Comparison of ENCODE assay signal across 18 mouse cellular contexts in the genomic region with DNA sequence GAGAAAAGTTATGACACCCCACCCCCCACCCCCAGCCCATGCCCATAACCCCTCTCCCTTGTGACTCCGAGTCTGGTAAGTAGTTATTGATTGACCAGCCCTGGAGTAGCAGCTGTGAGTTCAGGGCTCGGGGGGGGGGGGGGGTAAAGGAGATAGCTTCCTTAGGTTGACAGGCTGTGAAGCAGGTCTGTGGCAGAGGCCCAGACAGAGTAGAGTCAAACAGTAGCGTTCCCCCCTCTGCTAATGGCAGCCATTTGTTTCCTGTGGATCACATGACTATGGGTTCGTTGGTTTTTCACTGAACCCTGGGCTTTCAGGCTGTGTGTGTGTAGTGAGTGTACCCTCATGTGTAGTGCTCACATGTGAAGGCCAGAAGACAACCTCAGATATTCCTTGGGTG.
A peak's percentile ranks its signal among the peaks of the same experiment; 100 is the strongest.
DNase-seq lines count a peak whose midpoint lies in the region; ATAC-seq and TF ChIP-seq lines count a peak whose summit lies in the region.
"Had no signal": no experiment of that assay in that cellular context is flagged by ENCODE, and none has a peak within 500 bp of the region (broad histone marks: within the 10 kb centered on the region; RNA-seq: fewer than 3 reads in every experiment).

No protein-coding gene starts in this region.

- no peak for ATAC-seq in hindbrain, embryonic 16.5 days
- ATAC-seq in kidney, embryonic 16.5 days (ENCODE audit: low FRiP score, low TSS enrichment), result peak; percentile 51; the same call in 1 of the 2 replicates
- ATAC-seq in intestine, embryonic 14.5 days (replicated peaks; ENCODE audit: low FRiP score, low TSS enrichment, low read depth), result peak; percentile 63
- ATAC-seq in intestine, postnatal 0 days, result 0 out of 2 replicates have a peak, but pooled peaks have one; percentile 6
- ATAC-seq: forebrain, embryonic 15.5 days had no signal

- 0 out of 2 replicates have a peak, but pooled peaks cover 2% of the 10 kb centered on the region for H3K4me1 ChIP-seq in hindbrain, embryonic 10.5 days (replicated peaks)
- no peaks in the 10 kb centered on the region for H3K4me1 ChIP-seq in hindbrain, embryonic 16.5 days (ENCODE audit: control insufficient read depth, insufficient read depth, low read depth, low read length)
- no peaks in the 10 kb centered on the region for H3K4me1 ChIP-seq in kidney, embryonic 16.5 days (ENCODE audit: insufficient read depth, low read length)
- no peaks in the 10 kb centered on the region for H3K4me1 ChIP-seq in intestine, embryonic 14.5 days (replicated peaks; ENCODE audit: control insufficient read depth, insufficient read depth, low read length)
- H3K4me1 ChIP-seq in intestine, postnatal 0 days (replicated peaks; ENCODE audit: control insufficient read depth, insufficient read depth, low read length), result peaks cover 3% of the 10 kb centered on the region; the same call in 1 of the 2 replicates
- H3K4me1 ChIP-seq: embryonic facial prominence, embryonic 15.5 days; forebrain, embryonic 15.5 days; heart, embryonic 10.5 days had no signal

- no peaks in the 10 kb centered on the region for H3K36me3 ChIP-seq in hindbrain, embryonic 10.5 days
- no peaks in the 10 kb centered on the region for H3K36me3 ChIP-seq in hindbrain, embryonic 16.5 days (ENCODE audit: control insufficient read depth, insufficient read depth, low read length)
- no peaks in the 10 kb centered on the region for H3K36me3 ChIP-seq in kidney, embryonic 16.5 days (ENCODE audit: insufficient read depth, low read length)
- no peaks in the 10 kb centered on the region for H3K36me3 ChIP-seq in intestine, embryonic 14.5 days (ENCODE audit: control insufficient read depth, insufficient read depth, low read length)
- H3K36me3 ChIP-seq in intestine, postnatal 0 days (ENCODE audit: control insufficient read depth, insufficient read depth), result no peaks in the 10 kb centered on the region
- H3K36me3 ChIP-seq: embryonic facial prominence, embryonic 15.5 days; forebrain, embryonic 15.5 days; heart, embryonic 10.5 days had no signal

- 69% methylated on average over 4 of the region's 4 CpGs for WGBS in hindbrain, embryonic 10.5 days
- 60% methylated on average over 4 of the region's 4 CpGs for WGBS in hindbrain, embryonic 16.5 days
- 24% methylated on average over 4 of the region's 4 CpGs for WGBS in kidney, embryonic 16.5 days
- WGBS in intestine, embryonic 14.5 days, result 30% methylated on average over 4 of the region's 4 CpGs
- 22% methylated on average over 4 of the region's 4 CpGs for WGBS in intestine, postnatal 0 days

- no peaks in the 10 kb centered on the region for H3K9me3 ChIP-seq in hindbrain, embryonic 10.5 days
- H3K9me3 ChIP-seq in hindbrain, embryonic 16.5 days (ENCODE audit: control insufficient read depth, low read length), result no peaks in the 10 kb centered on the region
- H3K9me3 ChIP-seq in kidney, embryonic 16.5 days (ENCODE audit: low read length), result no peaks in the 10 kb centered on the region
- H3K9me3 ChIP-seq in intestine, embryonic 14.5 days (ENCODE audit: control insufficient read depth, low read length), result no peaks in the 10 kb centered on the region
- no peaks in the 10 kb centered on the region for H3K9me3 ChIP-seq in intestine, postnatal 0 days (ENCODE audit: control insufficient read depth)
- H3K9me3 ChIP-seq: embryonic facial prominence, embryonic 15.5 days; forebrain, embryonic 15.5 days; heart, embryonic 10.5 days had no signal

- H3K4me3 ChIP-seq in hindbrain, embryonic 10.5 days, result no peak overlapping the region
- no peak overlapping the region for H3K4me3 ChIP-seq in hindbrain, embryonic 16.5 days (ENCODE audit: low read length)
- no peak overlapping the region for H3K4me3 ChIP-seq in kidney, embryonic 16.5 days (ENCODE audit: low read length)
- no peak overlapping the region for H3K4me3 ChIP-seq in intestine, embryonic 14.5 days (ENCODE audit: low read depth, low read length)
- no peak overlapping the region for H3K4me3 ChIP-seq in intestine, postnatal 0 days (ENCODE audit: low read depth, low read length)
- H3K4me3 ChIP-seq: embryonic facial prominence, embryonic 15.5 days; erythroblast, embryonic 14.5 days; forebrain, embryonic 15.5 days; heart, embryonic 10.5 days had no signal

- TF ChIP-seq CTCF in intestine, postnatal 0 days (IDR thresholded peaks at IDR 0.05; ENCODE audit: low read depth), result no peak

- peak; percentile 25 for DNase-seq in hindbrain, embryonic 10.5 days (ENCODE audit: low spot score)
- DNase-seq in kidney, postnatal 25 days, result no peak
- no peak for DNase-seq in intestine, embryonic 14.5 days (ENCODE audit: low spot score)
- no peak for DNase-seq in spleen, postnatal 10 days (ENCODE audit: low spot score in 2 of 2)
- DNase-seq: adrenal gland, postnatal 10 days; cerebellum, adult 11 months; cerebellum, adult 8-10 months; embryo, embryonic 11 days; gastrocnemius, postnatal 36 days; heart, adult 18-20 months; heart, postnatal 14 days had no signal

- no peak overlapping the region for H3K27ac ChIP-seq in hindbrain, embryonic 10.5 days
- no peak overlapping the region for H3K27ac ChIP-seq in hindbrain, embryonic 16.5 days (ENCODE audit: low read depth, low read length)
- no peak overlapping the region for H3K27ac ChIP-seq in kidney, embryonic 16.5 days (ENCODE audit: low read length)
- H3K27ac ChIP-seq in intestine, embryonic 14.5 days (ENCODE audit: low read depth), result no peak overlapping the region
- no peak overlapping the region for H3K27ac ChIP-seq in intestine, postnatal 0 days (ENCODE audit: low read depth, low read length)
- H3K27ac ChIP-seq: embryonic facial prominence, embryonic 15.5 days; forebrain, embryonic 15.5 days; heart, embryonic 10.5 days had no signal

- no peaks in the 10 kb centered on the region for H3K27me3 ChIP-seq in hindbrain, embryonic 10.5 days (ENCODE audit: insufficient read depth, poor library complexity, severe bottlenecking)
- H3K27me3 ChIP-seq in hindbrain, embryonic 16.5 days (replicated peaks; ENCODE audit: control insufficient read depth, insufficient read depth, low read length), result no peaks in the 10 kb centered on the region
- H3K27me3 ChIP-seq in kidney, embryonic 16.5 days (ENCODE audit: insufficient read depth, low read length), result no peaks in the 10 kb centered on the region
- H3K27me3 ChIP-seq in intestine, embryonic 14.5 days (replicated peaks; ENCODE audit: control insufficient read depth, insufficient read depth, low read length), result no peaks in the 10 kb centered on the region
- H3K27me3 ChIP-seq in intestine, postnatal 0 days (replicated peaks; ENCODE audit: control insufficient read depth, insufficient read depth, low read length), result no peaks in the 10 kb centered on the region
- H3K27me3 ChIP-seq: embryonic facial prominence, embryonic 15.5 days; forebrain, embryonic 15.5 days had no signal

- no peak overlapping the region for H3K9ac ChIP-seq in hindbrain, embryonic 16.5 days (ENCODE audit: low read depth, low read length)
- no peak overlapping the region for H3K9ac ChIP-seq in kidney, embryonic 16.5 days (replicated peaks; ENCODE audit: low read length)
- H3K9ac ChIP-seq in intestine, embryonic 14.5 days (ENCODE audit: low read length), result no peak overlapping the region
- no peak overlapping the region for H3K9ac ChIP-seq in intestine, postnatal 0 days (ENCODE audit: low read depth, low read length)
- H3K9ac ChIP-seq: embryonic facial prominence, embryonic 15.5 days; forebrain, embryonic 15.5 days had no signal

- no peak overlapping the region for H3K4me2 ChIP-seq in hindbrain, embryonic 16.5 days (ENCODE audit: low read length)
- no peak overlapping the region for H3K4me2 ChIP-seq in kidney, embryonic 16.5 days (replicated peaks; ENCODE audit: low read depth, low read length)
- H3K4me2 ChIP-seq in intestine, embryonic 14.5 days (ENCODE audit: low read length), result no peak overlapping the region
- no peak overlapping the region for H3K4me2 ChIP-seq in intestine, postnatal 0 days (replicated peaks; ENCODE audit: low read depth)
- H3K4me2 ChIP-seq: embryonic facial prominence, embryonic 15.5 days; forebrain, embryonic 15.5 days had no signal
